Mouse (Mus musculus) forebrain, embryonic 16.5 days (tissue): ENCODE data around the gene Gm14393. TPM values are rescaled to one million over a fixed set of nuclear protein-coding genes. Genes with fewer than 3 reads are reported as not detected.
"Not testable (repeated sequence)": the region's sequence is repeated elsewhere in the genome, so short reads cannot be mapped to it uniquely, and the experiment has no call there.

Experiments used
- ATAC-seq: fragments of 200-750 bp; cut with Nextera tagmentation; 2 replicates; pipeline ENCODE4 v1.8.0; 2017; ENCODE audit warnings: mild to moderate bottlenecking, moderate library complexity
- H3K27ac ChIP-seq: fragments of 300-500 bp; sonication (generic); 2 replicates; pipeline ENCODE4 v1.5.1; 2014; ENCODE audit warnings: low read length, control low read depth
- H3K27me3 ChIP-seq: fragments of 300-500 bp; sonication (generic); replicated peaks from 2 replicates; pipeline ENCODE4 v1.6.1; 2014; ENCODE audit warnings: low read length; ENCODE audit not compliant: control insufficient read depth, insufficient read depth
- H3K36me3 ChIP-seq: fragments of 300-500 bp; sonication (generic); 2 replicates; pipeline ENCODE4 v1.6.1; 2014; ENCODE audit not compliant: control insufficient read depth, insufficient read depth
- H3K4me1 ChIP-seq: fragments of 300-500 bp; sonication (generic); replicated peaks from 2 replicates; pipeline ENCODE4 v1.6.1; 2014; ENCODE audit warnings: low read length; ENCODE audit not compliant: control insufficient read depth, insufficient read depth
- H3K4me2 ChIP-seq: fragments of 300-500 bp; sonication (generic); 2 replicates; pipeline ENCODE4 v1.6.1; 2014; ENCODE audit warnings: mild to moderate bottlenecking, low read length, control low read depth
- H3K4me3 ChIP-seq: fragments of 300-500 bp; sonication (generic); replicated peaks from 2 replicates; pipeline ENCODE4 v1.5.1; 2014; ENCODE audit warnings: mild to moderate bottlenecking, low read length, control low read depth
- H3K9ac ChIP-seq: fragments of 300-500 bp; sonication (generic); replicated peaks from 2 replicates; pipeline ENCODE4 v1.6.1; 2014; ENCODE audit warnings: low read depth, low read length, control low read depth
- H3K9me3 ChIP-seq: fragments of 300-500 bp; sonication (generic); 2 replicates; pipeline ENCODE4 v1.6.1; 2016; ENCODE audit warnings: low read length; ENCODE audit not compliant: control insufficient read depth
- WGBS: fragments of 180-500 bp; shearing (Covaris S2); extraction: QIAGEN DNeasy Blood & Tissue Kit; methylation state at CpG from one replicate; pipeline ENCODE4 v1.1.7; 2014; 5-methylcytosine and 5-hydroxymethylcytosine counted together
- polyA plus RNA-seq: library from polyadenylated mRNA; unstranded; fragments of >200 nt; fragmentation: Nextera tagmentation; extraction: Ambion mirVana; gene quantifications from 2 replicates; pipeline ENCODE4 v1.2.1, GENCODE M21; 2015

Gm14393 gene
- 0.71 TPM in 1 of 2 replicates, not detected in the other for polyA plus RNA-seq

GRCm38 (mm10) chr2:175067681-175068261, at the start of gene Gm14393:
Gene Gm14393, minus strand, starts transcription at chr2:175067781.
- not testable (repeated sequence) for H3K27ac ChIP-seq, H3K9me3 ChIP-seq, H3K36me3 ChIP-seq, H3K4me3 ChIP-seq, H3K9ac ChIP-seq, ATAC-seq, H3K4me1 ChIP-seq, H3K4me2 ChIP-seq, H3K27me3 ChIP-seq
- 67% methylated on average over 1 of the region's 1 CpGs for WGBS

- H3K4me3 ChIP-seq, H3K9ac ChIP-seq, H3K27ac ChIP-seq, H3K27me3 ChIP-seq, H3K4me2 ChIP-seq, H3K9me3 ChIP-seq, ATAC-seq, H3K4me1 ChIP-seq, H3K36me3 ChIP-seq: not testable (repeated sequence)
- WGBS: 98% methylated on average over 26 of the region's 27 CpGs
Observed at GRCm38 (mm10) chr2:175044268-175044667, 23.3 kb downstream of the Gm14393 start.

Other genes with a start within 250 kb of the Gm14393 start
- not detected in 2 replicates for gene Gm14444, start 57.5 kb downstream of the Gm14393 start, polyA plus RNA-seq
- 6.7 and 7.8 TPM in 2 replicates for gene Gm14399, start 74.2 kb upstream of the Gm14393 start, polyA plus RNA-seq
- gene Gm14443, start 108.1 kb upstream of the Gm14393 start, polyA plus RNA-seq: 1.2 TPM in 2 replicates
- gene Gm14391, start 139.1 kb upstream of the Gm14393 start, polyA plus RNA-seq: 11.8 and 13.2 TPM in 2 replicates
- 2.3 and 3.0 TPM in 2 replicates for gene Gm14440, start 207.3 kb upstream of the Gm14393 start, polyA plus RNA-seq